Mouse (Mus musculus) liver, embryonic 14.5 days (tissue): Measurements from ENCODE around the gene Gm11032.

ENCODE experiments used
- CTCF ChIP-seq: IDR thresholded peaks from 2 replicates; pipeline ENCODE4 v1.5.1; 2016; ENCODE audit warnings: antibody characterized with exemption, low read depth, control low read depth
- EP300 ChIP-seq: IDR thresholded peaks from 2 replicates; pipeline ENCODE4 v1.6.1; 2016; ENCODE audit warnings: antibody characterized with exemption, low read depth

GRCm38 (mm10) chr11:4661324-4661723 lies 41.5 kb downstream of the Gm11032 start:
- TF ChIP-seq CTCF (no peak), EP300 (no peak)
